Mouse (Mus musculus) CD4-positive naive resting alpha-beta T cell, adult 57 days (primary cell): Measurements from ENCODE around the gene Snrnp70. TPM values are rescaled to one million over a fixed set of nuclear protein-coding genes. Genes with fewer than 3 reads are reported as not detected.

Source experiments
- total RNA-seq: library from RNA; stranded (reverse); gene quantifications from one replicate; pipeline ENCODE4 v1.2.4, GENCODE M21; 2023

Snrnp70 gene
- total RNA-seq: 701 TPM

DNA sequence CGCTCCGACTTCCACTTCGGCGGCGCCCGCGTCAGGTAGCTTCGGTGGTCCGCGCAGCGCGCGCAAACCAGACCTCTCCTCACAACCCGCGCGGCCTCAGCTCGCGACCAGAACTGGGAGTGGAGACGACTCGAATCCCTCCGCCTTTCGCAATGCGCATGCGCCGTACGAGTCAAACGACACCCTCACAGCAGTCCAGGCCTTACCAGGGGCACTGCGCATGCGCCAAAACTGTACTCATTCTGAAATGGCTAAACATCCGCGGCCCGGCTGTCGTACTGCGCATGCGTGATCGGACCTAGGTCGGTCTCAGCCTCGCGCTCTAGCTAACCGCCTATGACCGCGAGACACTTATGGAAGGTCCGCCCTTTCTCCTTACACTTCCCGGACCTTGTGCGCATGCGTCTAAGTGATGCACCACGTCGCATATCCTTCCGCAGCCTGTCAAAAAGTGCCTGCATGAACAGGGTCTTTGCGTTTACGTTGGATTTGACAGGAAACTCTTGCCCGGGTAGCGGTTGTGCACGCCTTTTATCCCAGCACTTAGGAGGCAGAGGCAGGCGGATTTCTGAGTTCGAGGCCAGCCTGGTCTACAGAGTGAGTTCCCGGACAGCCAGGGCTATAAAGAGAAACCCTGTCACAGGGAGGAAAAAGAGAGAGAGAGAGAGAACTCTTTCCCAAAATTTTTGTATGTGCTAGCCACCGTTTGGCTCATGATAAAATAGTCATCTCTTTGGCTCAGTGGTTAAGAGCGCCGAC, at the start of gene Snrnp70:
Gene Snrnp70 (minus strand): TSS at position 165 of the 759 bp plus-strand sequence.

DNA sequence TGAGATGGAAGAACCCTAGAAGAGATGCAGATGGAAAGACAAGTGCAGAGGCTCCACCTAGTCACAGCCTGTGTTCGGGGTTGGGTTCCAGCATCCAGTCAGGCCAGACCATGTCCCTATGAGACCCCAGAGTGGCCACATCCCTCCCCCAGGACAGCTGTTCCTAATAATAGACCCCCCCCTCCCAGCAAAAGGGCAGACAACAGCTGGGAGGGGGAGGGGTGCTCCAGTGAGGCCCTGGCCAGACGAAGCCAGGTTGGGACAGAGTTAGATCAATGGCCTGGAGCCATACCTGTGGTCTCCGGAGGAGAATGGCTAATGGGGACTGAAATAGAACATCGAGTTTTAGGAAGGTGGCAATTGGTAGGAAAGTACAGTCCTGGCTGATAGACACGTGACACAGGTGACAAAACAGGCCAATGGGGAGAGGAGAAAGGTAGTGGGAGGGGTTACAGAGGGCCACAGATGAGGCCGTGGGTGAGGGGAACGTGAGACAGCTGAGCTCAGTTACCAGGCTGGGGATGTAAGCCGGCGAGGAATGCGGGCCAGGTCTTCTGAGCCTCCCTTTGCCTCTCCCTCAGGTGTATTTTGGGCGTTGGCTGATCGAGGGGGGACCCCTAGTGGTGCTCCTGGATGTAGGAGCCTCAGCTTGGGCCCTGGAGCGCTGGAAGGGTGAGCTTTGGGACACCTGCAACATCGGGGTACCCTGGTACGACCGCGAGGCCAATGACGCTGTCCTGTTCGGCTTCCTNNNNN, 42.2 kb upstream of the Snrnp70 start, which contains the start of gene Ruvbl2:
Gene Ruvbl2 (minus strand): TSS at position 576 of the 756 bp plus-strand sequence.

DNA sequence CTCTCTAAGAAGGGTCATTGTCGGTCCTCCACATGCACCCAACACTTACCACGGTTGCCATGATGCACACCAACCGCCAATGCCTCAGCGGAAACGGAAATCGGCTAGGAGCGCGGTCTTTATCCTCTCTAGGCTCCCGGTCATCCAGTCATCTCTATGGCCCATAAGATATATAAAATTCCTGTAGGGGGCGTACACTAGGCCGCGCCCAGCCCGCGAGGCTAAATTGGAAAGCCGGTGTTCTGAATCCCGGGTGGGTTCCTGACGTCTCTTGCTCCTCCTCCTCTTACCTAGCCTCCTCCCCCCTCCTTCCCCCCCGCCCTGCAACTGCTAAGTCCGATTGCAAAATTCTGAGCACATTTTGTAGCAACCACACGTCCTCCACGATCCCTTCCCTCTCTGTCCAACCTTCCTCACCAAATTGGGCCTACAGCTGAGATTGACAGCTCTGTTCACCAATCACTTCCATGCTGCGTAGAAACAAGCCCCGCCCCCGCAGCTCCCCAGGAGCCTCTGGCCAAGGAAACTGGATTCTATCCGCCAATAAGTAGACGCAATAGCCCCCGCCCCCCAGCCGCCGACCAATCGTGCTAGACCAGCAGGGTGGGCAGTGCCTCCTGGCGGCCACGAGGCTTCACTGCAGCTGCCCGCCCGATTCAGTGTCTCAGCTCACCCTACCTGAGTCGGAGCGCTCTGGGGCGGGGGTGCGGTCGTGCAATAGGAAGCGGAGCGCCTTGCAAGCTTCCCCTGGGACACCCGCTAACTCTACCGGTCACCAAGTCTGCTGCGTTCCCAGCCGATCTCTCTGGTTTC, 38.9 kb upstream of the Snrnp70 start, which contains the start of gene Gys1:
Gene Gys1 (plus strand): TSS at position 642 of the 813 bp plus-strand sequence.

DNA sequence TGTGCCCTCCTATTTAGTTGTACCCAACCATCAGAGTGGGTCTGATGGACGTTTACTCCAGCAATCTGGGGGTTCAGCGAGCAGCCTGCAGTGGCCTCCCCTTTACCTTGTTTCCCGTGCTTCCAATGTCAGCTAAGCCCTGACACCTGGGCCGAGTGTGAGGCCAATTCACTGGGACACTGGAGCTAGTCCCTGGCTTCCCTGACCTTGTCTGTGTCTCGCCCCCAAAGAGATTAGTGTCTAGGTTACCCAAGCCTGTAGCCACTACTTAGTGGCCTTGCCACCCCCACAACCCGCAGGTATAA, 25.0 kb upstream of the Snrnp70 start, which contains the start of gene Lhb:
Gene Lhb (plus strand): TSS at position 206 of the 305 bp plus-strand sequence.

DNA sequence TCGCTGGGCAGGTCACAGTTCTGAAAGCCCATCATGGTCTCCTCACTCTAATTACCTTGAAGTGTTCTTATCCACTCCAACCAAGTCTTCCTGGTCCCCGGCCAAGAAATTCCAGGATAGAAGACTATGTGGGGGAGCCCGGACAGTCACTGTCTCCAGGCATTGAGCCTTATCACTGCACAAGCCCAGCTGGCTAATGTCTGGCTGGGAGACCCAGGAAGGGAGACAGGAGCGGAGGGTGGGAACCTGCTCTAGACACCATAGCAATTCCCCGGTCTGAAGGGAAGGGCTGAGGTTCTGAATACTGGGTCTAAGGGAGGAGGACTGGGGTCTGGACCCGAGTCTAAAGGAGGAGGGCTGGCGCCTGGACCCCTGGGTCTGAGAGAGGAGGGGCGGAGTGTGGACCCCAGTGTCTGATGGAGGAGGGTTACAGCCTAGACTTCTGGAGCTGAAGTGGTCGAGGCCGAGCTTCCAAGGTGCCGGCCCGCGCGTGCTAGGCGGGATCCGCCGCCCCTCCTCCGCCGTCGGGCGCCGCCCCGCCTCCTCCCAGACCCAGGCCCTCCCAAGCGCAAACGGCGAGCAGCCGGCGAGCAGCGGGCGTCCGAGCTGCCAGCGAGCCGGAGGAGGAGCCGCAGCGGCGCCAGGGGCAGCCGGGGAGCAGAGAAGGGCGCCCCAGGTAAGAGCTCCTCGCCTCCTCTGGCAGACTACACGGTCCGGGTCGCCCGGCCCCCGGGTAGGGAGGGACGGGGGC, 17.7 kb upstream of the Snrnp70 start, which contains the start of gene Ntf5:
Gene Ntf5 (plus strand): TSS at position 583 of the 751 bp plus-strand sequence.

DNA sequence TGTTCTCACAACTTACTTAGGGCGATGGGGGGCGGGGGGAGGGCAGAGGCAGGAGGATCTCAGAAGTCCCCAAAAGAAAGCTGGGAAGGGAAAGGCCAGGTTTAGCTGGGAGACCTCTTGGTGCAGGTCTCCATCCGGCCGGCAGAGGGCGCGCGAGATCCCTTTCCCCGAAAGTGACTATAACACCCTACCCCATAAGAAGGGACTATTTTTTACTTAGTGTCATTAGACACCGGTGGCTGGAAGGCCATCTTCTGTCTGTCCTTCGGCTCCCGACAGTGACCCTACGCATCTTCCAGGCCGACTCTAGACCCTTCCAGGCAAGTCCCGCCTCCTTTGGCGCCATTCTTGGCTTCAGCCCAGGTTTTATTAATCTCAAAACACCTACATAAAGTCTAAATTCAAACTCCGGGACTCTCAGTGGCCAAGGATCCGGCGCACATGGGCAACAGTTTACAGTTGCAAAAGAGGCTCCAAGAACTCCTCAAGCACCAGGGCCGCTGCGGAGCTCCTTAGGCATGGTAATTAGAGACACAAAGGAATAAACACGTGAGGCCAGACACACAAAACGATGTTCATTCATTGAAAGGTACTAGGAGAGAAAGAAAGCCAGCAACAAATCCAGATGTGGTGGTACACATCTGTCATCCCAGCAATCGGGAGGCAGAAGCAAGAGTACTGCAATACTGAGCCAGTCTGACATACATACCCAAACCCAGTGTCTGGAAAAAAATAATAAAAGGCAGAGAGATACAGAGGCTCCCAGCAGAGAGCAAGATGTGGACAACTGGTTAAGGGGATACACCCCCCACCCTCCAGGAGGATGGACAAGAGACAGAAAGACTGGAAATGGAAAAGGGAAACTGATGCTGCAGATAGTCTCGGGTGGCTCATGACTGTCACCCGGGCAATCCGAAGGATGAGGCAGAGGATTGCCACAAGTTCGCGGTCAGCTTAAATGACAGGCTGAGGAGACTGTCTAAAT, 9.8 kb upstream of the Snrnp70 start, which contains the start of gene Kcna7:
Gene Kcna7 (plus strand): TSS at position 563 of the 985 bp plus-strand sequence.

DNA sequence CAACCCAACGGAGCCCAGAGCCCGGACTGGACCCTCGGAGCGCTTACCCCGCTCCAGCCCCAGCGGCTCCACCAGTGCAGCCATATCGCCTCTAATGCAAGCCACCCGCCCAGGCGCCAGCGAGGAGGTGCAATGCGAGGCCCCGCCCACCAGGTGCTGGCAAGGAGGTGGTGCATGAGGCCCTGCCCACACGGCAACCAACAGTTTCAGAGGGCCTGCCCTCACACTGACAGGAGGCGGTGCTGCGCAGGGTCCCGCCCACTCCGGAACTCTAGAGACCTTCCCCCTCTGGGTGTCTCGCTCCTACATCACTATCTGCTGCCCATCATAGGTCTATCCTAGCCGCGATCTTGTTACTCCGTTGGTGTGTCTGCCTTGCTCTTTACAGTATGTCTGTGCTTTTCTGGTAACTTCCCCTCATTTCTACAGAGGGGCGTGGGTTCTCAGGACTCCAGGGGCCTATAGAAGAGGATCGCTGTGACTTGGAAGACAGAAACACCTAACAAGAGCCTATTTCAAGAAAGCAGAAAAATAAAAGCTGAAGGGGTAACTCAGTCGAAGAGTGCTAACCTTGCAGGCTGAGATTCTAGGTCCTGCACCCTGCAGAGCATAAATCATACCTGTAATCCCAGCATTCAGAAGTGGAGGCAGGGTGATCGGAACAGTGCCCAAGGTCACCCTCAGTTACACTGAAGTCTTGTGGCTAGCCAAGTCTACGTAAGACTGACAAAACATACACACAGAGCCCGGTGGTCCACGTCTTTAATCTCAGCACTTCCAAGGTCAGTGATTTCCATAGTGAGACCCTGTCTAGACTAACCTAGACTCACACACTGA, 24.8 kb downstream of the Snrnp70 start, which contains the start of gene Lin7b:
Gene Lin7b (minus strand): TSS at position 109 of the 837 bp plus-strand sequence.

DNA sequence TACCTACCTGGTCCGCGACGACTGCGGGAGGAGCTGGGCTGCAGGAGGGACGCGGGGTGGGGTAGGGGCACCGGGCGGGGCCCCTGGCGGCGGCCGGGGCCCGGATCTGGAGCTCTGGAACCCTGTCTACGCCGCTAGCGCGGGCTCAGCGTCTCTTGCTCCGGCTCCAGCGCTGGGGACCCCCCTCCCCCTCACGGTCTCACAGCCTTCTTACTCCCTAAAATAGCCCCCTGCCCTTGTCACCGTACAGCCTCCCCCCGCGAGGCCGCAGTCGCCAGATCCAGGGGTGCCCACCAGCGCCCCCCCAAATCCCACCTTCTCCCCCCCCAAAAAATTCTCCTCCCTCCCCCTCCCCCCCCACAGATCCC, 28.9 kb downstream of the Snrnp70 start, which contains the start of gene Ppfia3:
Gene Ppfia3 (minus strand): TSS at position 368 of the 368 bp plus-strand sequence.

DNA sequence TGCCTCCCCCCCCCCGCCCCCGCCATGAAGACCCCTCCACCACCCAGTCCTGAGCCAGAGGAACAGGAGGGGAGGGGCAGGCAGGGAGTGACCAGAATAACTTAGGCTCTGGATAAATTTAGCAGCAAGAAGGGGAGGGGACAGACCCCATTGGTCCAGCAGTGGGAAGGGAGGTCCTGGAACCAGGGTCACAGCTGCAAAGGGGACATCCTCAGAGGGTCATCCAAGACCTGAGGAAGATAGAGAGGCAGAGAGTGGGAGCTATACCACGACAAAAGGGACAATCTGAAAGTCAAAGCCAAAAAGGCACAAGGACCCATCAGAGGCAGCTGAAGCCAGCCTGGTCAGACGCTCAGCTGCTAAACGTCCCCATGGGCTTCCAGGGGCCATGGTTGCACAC, 60.5 kb downstream of the Snrnp70 start, which contains the start of gene Hrc:
Gene Hrc (plus strand): TSS at position 235 of the 400 bp plus-strand sequence.

DNA sequence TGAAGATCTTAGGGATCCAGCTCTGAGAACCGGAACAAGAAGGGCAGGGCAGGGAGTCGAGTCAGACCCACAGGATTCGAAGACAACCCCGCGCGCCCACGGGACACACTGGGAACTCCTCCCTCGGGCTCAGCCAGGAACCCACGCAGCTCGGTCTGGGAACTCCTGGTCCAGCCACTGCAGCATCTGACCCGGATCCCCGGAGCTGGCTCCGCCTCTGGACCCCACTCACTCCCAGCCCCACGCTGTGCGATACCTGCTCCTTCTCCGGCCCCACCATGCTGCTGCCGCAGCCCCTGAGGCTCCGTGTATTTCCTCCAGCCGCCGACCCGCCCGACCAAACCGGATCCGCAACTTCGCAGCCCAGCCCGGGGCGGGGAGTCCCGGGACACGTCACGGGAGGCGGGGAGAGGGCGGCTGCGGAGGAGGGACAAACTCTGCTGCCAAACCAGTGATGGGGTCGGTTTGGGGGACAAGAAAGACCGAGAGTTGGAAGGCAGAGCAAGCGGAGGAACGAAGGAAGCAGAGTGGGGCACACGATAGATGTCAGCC, 62.0 kb downstream of the Snrnp70 start, which contains the start of gene Trpm4:
Gene Trpm4 (minus strand): TSS at position 350 of the 552 bp plus-strand sequence.

Other genes starting within 250 kb of the Snrnp70 start
- 38.5 TPM for gene Pih1d1, start 241.4 kb downstream of the Snrnp70 start, total RNA-seq
- gene Aldh16a1, start 241.2 kb downstream of the Snrnp70 start, total RNA-seq: 61.5 TPM
- gene Slc17a7, start 231.8 kb downstream of the Snrnp70 start, total RNA-seq: not detected
- not detected for gene Gfy, start 216.2 kb downstream of the Snrnp70 start, total RNA-seq
- not detected for gene Pth2, start 214.7 kb downstream of the Snrnp70 start, total RNA-seq
- not detected for gene Ccdc155, start 190.8 kb downstream of the Snrnp70 start, total RNA-seq
- not detected for gene Dkkl1, start 183.6 kb downstream of the Snrnp70 start, total RNA-seq
- gene Tead2, start 180.0 kb downstream of the Snrnp70 start, total RNA-seq: not detected
- 346 TPM for gene Cd37, start 156.6 kb downstream of the Snrnp70 start, total RNA-seq
- not detected for gene Slc6a16, start 154.7 kb downstream of the Snrnp70 start, total RNA-seq
- not detected for gene Slc6a21, start 118.2 kb downstream of the Snrnp70 start, total RNA-seq
- 10.0 TPM for gene Trpm4, start 62.0 kb downstream of the Snrnp70 start, total RNA-seq
- not detected for gene Hrc, start 60.5 kb downstream of the Snrnp70 start, total RNA-seq
- gene Ppfia3, start 28.7 kb downstream of the Snrnp70 start, total RNA-seq: 0.47 TPM
- 2.6 TPM for gene Lin7b, start 25.2 kb downstream of the Snrnp70 start, total RNA-seq
- not detected for gene Kcna7, start 9.9 kb upstream of the Snrnp70 start, total RNA-seq
- not detected for gene Ntf5, start 18.0 kb upstream of the Snrnp70 start, total RNA-seq
- gene Lhb, start 25.1 kb upstream of the Snrnp70 start, total RNA-seq: not detected
- 5.9 TPM for gene Gys1, start 39.1 kb upstream of the Snrnp70 start, total RNA-seq
- gene Ruvbl2, start 42.4 kb upstream of the Snrnp70 start, total RNA-seq: 50.8 TPM
- gene Ftl1, start 64.1 kb upstream of the Snrnp70 start, total RNA-seq: 537 TPM
- gene Bax, start 71.2 kb upstream of the Snrnp70 start, total RNA-seq: 74.8 TPM
- not detected for gene Tulp2, start 86.1 kb upstream of the Snrnp70 start, total RNA-seq
- not detected for gene Gm45808, start 91.1 kb upstream of the Snrnp70 start, total RNA-seq
- gene Dhdh, start 93.1 kb upstream of the Snrnp70 start, total RNA-seq: 1.2 TPM
- 80.1 TPM for gene Nucb1, start 114.7 kb upstream of the Snrnp70 start, total RNA-seq
- gene Ppp1r15a, start 130.5 kb upstream of the Snrnp70 start, total RNA-seq: 949 TPM
- gene Plekha4, start 130.6 kb upstream of the Snrnp70 start, total RNA-seq: 3.9 TPM
- 2.9 TPM for gene Hsd17b14, start 159.2 kb upstream of the Snrnp70 start, total RNA-seq
- gene Bcat2, start 174.4 kb upstream of the Snrnp70 start, total RNA-seq: 52.3 TPM
- gene Fgf21, start 219.7 kb upstream of the Snrnp70 start, total RNA-seq: not detected
- not detected for gene Fut1, start 221.5 kb upstream of the Snrnp70 start, total RNA-seq
- not detected for gene Izumo1, start 226.1 kb upstream of the Snrnp70 start, total RNA-seq
- gene Rasip1, start 231.7 kb upstream of the Snrnp70 start, total RNA-seq: 0.47 TPM
- not detected for gene Mamstr, start 244.2 kb upstream of the Snrnp70 start, total RNA-seq